Mouse (Mus musculus): ENCODE results near the gene Klk1b21. TPM values are rescaled to one million over a fixed set of nuclear protein-coding genes. Genes with fewer than 3 reads are reported as not detected.

Gene Klk1b21
- not detected for polyA plus RNA-seq (2015; fragmentation: Illumina TruSeq; extraction: RNeasy Lipid Tissue Mini Kit (QIAGEN cat#74804); ENCODE audit: insufficient read depth, low replicate concordance)

GRCm38 (mm10) chr7:44102028-44102427, at the start of gene Klk1b21:
Klk1b21 (plus strand) TSS chr7:44102328.

GRCm38 (mm10) chr7:44112373-44112772, 10.2 kb downstream of the Klk1b21 start, which contains the start of gene Klk1b22:
Klk1b22 (plus strand) TSS chr7:44112673.

GRCm38 (mm10) chr7:44136467-44136866, 34.3 kb downstream of the Klk1b21 start, which contains the start of gene Klk1b16:
Klk1b16 (plus strand) TSS chr7:44136767.

Other genes with a start within 250 kb of the Klk1b21 start
- gene Klk4, start 221.2 kb upstream of the Klk1b21 start, polyA plus RNA-seq (2015; fragmentation: Illumina TruSeq; extraction: RNeasy Lipid Tissue Mini Kit (QIAGEN cat#74804); ENCODE audit: insufficient read depth, low replicate concordance) = not detected
- gene Klk15, start 168.6 kb upstream of the Klk1b21 start, polyA plus RNA-seq (2015; fragmentation: Illumina TruSeq; extraction: RNeasy Lipid Tissue Mini Kit (QIAGEN cat#74804); ENCODE audit: insufficient read depth, low replicate concordance) = not detected
- not detected for gene Klk1b8, start 151.7 kb upstream of the Klk1b21 start, polyA plus RNA-seq (2015; fragmentation: Illumina TruSeq; extraction: RNeasy Lipid Tissue Mini Kit (QIAGEN cat#74804); ENCODE audit: insufficient read depth, low replicate concordance)
- not detected for gene Klk1b1, start 135.6 kb upstream of the Klk1b21 start, polyA plus RNA-seq (2015; fragmentation: Illumina TruSeq; extraction: RNeasy Lipid Tissue Mini Kit (QIAGEN cat#74804); ENCODE audit: insufficient read depth, low replicate concordance)
- not detected for gene Klk1b9, start 126.3 kb upstream of the Klk1b21 start, polyA plus RNA-seq (2015; fragmentation: Illumina TruSeq; extraction: RNeasy Lipid Tissue Mini Kit (QIAGEN cat#74804); ENCODE audit: insufficient read depth, low replicate concordance)
- not detected for gene Klk1b11, start 106.5 kb upstream of the Klk1b21 start, polyA plus RNA-seq (2015; fragmentation: Illumina TruSeq; extraction: RNeasy Lipid Tissue Mini Kit (QIAGEN cat#74804); ENCODE audit: insufficient read depth, low replicate concordance)
- gene Klk1b26, start 90.2 kb upstream of the Klk1b21 start, polyA plus RNA-seq (2015; fragmentation: Illumina TruSeq; extraction: RNeasy Lipid Tissue Mini Kit (QIAGEN cat#74804); ENCODE audit: insufficient read depth, low replicate concordance) = not detected
- gene Klk1b27, start 50.0 kb upstream of the Klk1b21 start, polyA plus RNA-seq (2015; fragmentation: Illumina TruSeq; extraction: RNeasy Lipid Tissue Mini Kit (QIAGEN cat#74804); ENCODE audit: insufficient read depth, low replicate concordance) = 1.4 TPM
- not detected for gene Klk1b22, start 10.3 kb downstream of the Klk1b21 start, polyA plus RNA-seq (2015; fragmentation: Illumina TruSeq; extraction: RNeasy Lipid Tissue Mini Kit (QIAGEN cat#74804); ENCODE audit: insufficient read depth, low replicate concordance)
- gene Klk1b16, start 34.4 kb downstream of the Klk1b21 start, polyA plus RNA-seq (2015; fragmentation: Illumina TruSeq; extraction: RNeasy Lipid Tissue Mini Kit (QIAGEN cat#74804); ENCODE audit: insufficient read depth, low replicate concordance) = not detected
- gene Klk1b24, start 85.9 kb downstream of the Klk1b21 start, polyA plus RNA-seq (2015; fragmentation: Illumina TruSeq; extraction: RNeasy Lipid Tissue Mini Kit (QIAGEN cat#74804); ENCODE audit: insufficient read depth, low replicate concordance) = not detected
- gene Klk1b3, start 95.9 kb downstream of the Klk1b21 start, polyA plus RNA-seq (2015; fragmentation: Illumina TruSeq; extraction: RNeasy Lipid Tissue Mini Kit (QIAGEN cat#74804); ENCODE audit: insufficient read depth, low replicate concordance) = not detected
- not detected for gene Klk1b4, start 105.1 kb downstream of the Klk1b21 start, polyA plus RNA-seq (2015; fragmentation: Illumina TruSeq; extraction: RNeasy Lipid Tissue Mini Kit (QIAGEN cat#74804); ENCODE audit: insufficient read depth, low replicate concordance)
- gene Klk1b5, start 113.6 kb downstream of the Klk1b21 start, polyA plus RNA-seq (2015; fragmentation: Illumina TruSeq; extraction: RNeasy Lipid Tissue Mini Kit (QIAGEN cat#74804); ENCODE audit: insufficient read depth, low replicate concordance) = not detected
- gene Klk1, start 123.0 kb downstream of the Klk1b21 start, polyA plus RNA-seq (2015; fragmentation: Illumina TruSeq; extraction: RNeasy Lipid Tissue Mini Kit (QIAGEN cat#74804); ENCODE audit: insufficient read depth, low replicate concordance) = 8.8 TPM
- gene Gm36864, start 133.8 kb downstream of the Klk1b21 start, polyA plus RNA-seq (2015; fragmentation: Illumina TruSeq; extraction: RNeasy Lipid Tissue Mini Kit (QIAGEN cat#74804); ENCODE audit: insufficient read depth, low replicate concordance) = not detected
- gene 1700028J19Rik, start 144.4 kb downstream of the Klk1b21 start, polyA plus RNA-seq (2015; fragmentation: Illumina TruSeq; extraction: RNeasy Lipid Tissue Mini Kit (QIAGEN cat#74804); ENCODE audit: insufficient read depth, low replicate concordance) = 0.84 TPM
- gene 2410002F23Rik, start 144.4 kb downstream of the Klk1b21 start, polyA plus RNA-seq (2015; fragmentation: Illumina TruSeq; extraction: RNeasy Lipid Tissue Mini Kit (QIAGEN cat#74804); ENCODE audit: insufficient read depth, low replicate concordance) = 112 TPM
- gene Acp4, start 155.1 kb downstream of the Klk1b21 start, polyA plus RNA-seq (2015; fragmentation: Illumina TruSeq; extraction: RNeasy Lipid Tissue Mini Kit (QIAGEN cat#74804); ENCODE audit: insufficient read depth, low replicate concordance) = not detected
- not detected for gene Gm15517, start 159.1 kb downstream of the Klk1b21 start, polyA plus RNA-seq (2015; fragmentation: Illumina TruSeq; extraction: RNeasy Lipid Tissue Mini Kit (QIAGEN cat#74804); ENCODE audit: insufficient read depth, low replicate concordance)
- gene Clec11a, start 204.6 kb downstream of the Klk1b21 start, polyA plus RNA-seq (2015; fragmentation: Illumina TruSeq; extraction: RNeasy Lipid Tissue Mini Kit (QIAGEN cat#74804); ENCODE audit: insufficient read depth, low replicate concordance) = 2.6 TPM
- 1.8 TPM for gene Shank1, start 207.9 kb downstream of the Klk1b21 start, polyA plus RNA-seq (2015; fragmentation: Illumina TruSeq; extraction: RNeasy Lipid Tissue Mini Kit (QIAGEN cat#74804); ENCODE audit: insufficient read depth, low replicate concordance)

All from spleen, adult 10 weeks (tissue).